Comparison of ENCODE assay signal across 15 mouse cellular contexts in genomic region chr1:180916425-180916824, GRCm38 (mm10). TPM values are rescaled to one million over a fixed set of nuclear protein-coding genes. Genes with fewer than 3 reads are reported as not detected.
"Had no signal": no experiment of that assay in that cellular context is flagged by ENCODE, and none has a peak within 500 bp of the region (broad histone marks: within the 10 kb centered on the region; RNA-seq: fewer than 3 reads in every experiment).

No protein-coding gene starts in this region.

- DNase-seq: kidney, adult 2 months; kidney, postnatal 14 days; lung, embryonic 14.5 days; lung, postnatal 14 days; right cerebral cortex, adult 18-20 months; right cerebral cortex, postnatal 25 days; thymus, postnatal 14 days had no signal

- ATAC-seq: liver, embryonic 12.5 days; midbrain, embryonic 16.5 days had no signal

RNA-seq across cellular contexts. Expression of gene Lefty1, which starts 18.4 kb away (rescaled TPM):
- polyA plus RNA-seq: midbrain, embryonic 16.5 days; neural tube, embryonic 14.5 days had no signal

RNA-seq across cellular contexts. Expression of gene Lefty2, which starts 23.5 kb away (rescaled TPM):
- total RNA-seq: megakaryocyte-erythroid progenitor cell, adult 5-6 weeks had no signal
- polyA plus RNA-seq: kidney, adult 2 months; large intestine, adult 2 months; liver, embryonic 12.5 days; liver, embryonic 16.5 days; lung, embryonic 14.5 days; midbrain, embryonic 12.5 days; small intestine, adult 2 months had no signal
